Mouse (Mus musculus): Measurements from ENCODE around the gene Rps18. TPM values are rescaled to one million over a fixed set of nuclear protein-coding genes. Genes with fewer than 3 reads are reported as not detected.
"Not testable (repeated sequence)": the region's sequence is repeated elsewhere in the genome, so short reads cannot be mapped to it uniquely, and the experiment has no call there.

Rps18 gene
- total and polyA plus RNA-seq, 2 experiments from 2014 or later = 845 to 1,548 TPM

- DNase-seq (ENCODE audit: low spot score) (peak; percentile 96), ATAC-seq (ENCODE audit: insufficient read depth, low read depth) (peak; percentile 97)
- peaks cover 35% of the 10 kb centered on the region for H3K36me3 ChIP-seq (replicated peaks; ENCODE audit: control insufficient read depth, insufficient read depth, low read length)
- no peaks in the 10 kb centered on the region for H3K27me3 ChIP-seq (ENCODE audit: control insufficient read depth, insufficient read depth, low read length)
- H3K27ac ChIP-seq (ENCODE audit: low read depth) = peak within 1 kb of the TSS; percentile 96
- H3K4me3 ChIP-seq (ENCODE audit: low read depth, low read length) = peak within 1 kb of the TSS; percentile 93
- H3K4me1 ChIP-seq (ENCODE audit: control insufficient read depth, insufficient read depth) = peaks cover 8% of the 10 kb centered on the region
- WGBS = under 1% methylated on average over 68 of the region's 68 CpGs
- TF ChIP-seq CTCF (IDR thresholded peaks at IDR 0.05; ENCODE audit: low read depth) (no peak), EP300 (IDR thresholded peaks at IDR 0.05; ENCODE audit: low read depth) (peak; percentile 77; the same call in 1 of the 2 replicates)
- H3K9ac ChIP-seq (replicated peaks; ENCODE audit: low read depth, low read length) = peak within 1 kb of the TSS; percentile 84
- peak within 1 kb of the TSS; percentile 83 for H3K4me2 ChIP-seq (ENCODE audit: low read depth, low read length)
- no peaks in the 10 kb centered on the region for H3K9me3 ChIP-seq (replicated peaks; ENCODE audit: control insufficient read depth, low read length)
Measured at GRCm38 (mm10) chr17:33909077-33909868, 46.5 kb downstream of the Rps18 start, which contains the start of gene Daxx. Gene Daxx, plus strand, starts transcription at chr17:33909414.

DNA sequence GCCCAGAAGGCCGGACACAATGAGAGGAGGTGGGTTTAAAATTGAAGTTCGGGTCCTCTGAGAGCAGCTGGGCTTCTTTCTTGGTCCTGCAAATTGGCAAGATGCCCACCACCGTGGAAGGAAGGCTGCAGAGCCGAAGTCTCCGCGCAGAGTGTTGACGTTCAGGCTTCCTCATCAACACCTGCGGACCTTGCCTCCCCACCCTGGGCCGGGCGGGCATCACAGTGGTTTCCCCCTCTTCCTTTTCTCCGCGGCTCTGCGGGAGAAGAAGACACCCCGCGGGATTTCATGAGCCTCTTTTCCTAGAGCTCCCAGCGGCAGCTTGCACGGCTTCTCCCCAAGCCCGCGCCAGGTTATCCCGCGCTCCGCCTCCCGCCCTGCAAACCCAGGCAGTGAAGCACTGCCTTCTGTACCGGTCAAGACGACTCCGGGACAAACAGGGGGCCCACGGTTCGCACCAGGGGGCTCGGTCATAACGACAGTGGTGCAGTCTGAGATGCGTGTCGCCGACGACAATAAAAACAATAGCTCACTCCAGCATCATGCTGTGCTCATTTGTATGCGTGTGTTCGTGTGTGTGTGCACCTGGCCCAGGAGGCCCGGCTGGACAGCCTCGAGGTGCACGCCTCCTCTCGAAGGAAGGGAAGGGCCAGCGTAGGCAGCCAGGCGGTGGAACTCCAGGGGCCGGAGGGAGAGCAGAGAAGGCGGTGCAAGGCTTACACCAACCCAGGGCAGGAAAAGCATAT is 47.3 kb downstream of the Rps18 start:
- 1% methylated on average over 42 of the region's 44 CpGs for WGBS
- DNase-seq (ENCODE audit: low spot score) (no peak), ATAC-seq (ENCODE audit: insufficient read depth, low read depth) (peak; percentile 18)
- H3K4me2 ChIP-seq (ENCODE audit: low read depth, low read length) = peak overlapping the region; percentile 83
- no peaks in the 10 kb centered on the region for H3K27me3 ChIP-seq (ENCODE audit: control insufficient read depth, insufficient read depth, low read length)
- H3K4me1 ChIP-seq (ENCODE audit: control insufficient read depth, insufficient read depth) = peaks cover 8% of the 10 kb centered on the region
- peaks cover 28% of the 10 kb centered on the region for H3K36me3 ChIP-seq (replicated peaks; ENCODE audit: control insufficient read depth, insufficient read depth, low read length)
- H3K9ac ChIP-seq (replicated peaks; ENCODE audit: low read depth, low read length) = peak overlapping the region; percentile 58
- TF ChIP-seq EP300 (IDR thresholded peaks at IDR 0.05; ENCODE audit: low read depth) (no peak), CTCF (IDR thresholded peaks at IDR 0.05; ENCODE audit: low read depth) (no peak)
- H3K27ac ChIP-seq (ENCODE audit: low read depth) = peak overlapping the region; percentile 96
- peak overlapping the region; percentile 93 for H3K4me3 ChIP-seq (ENCODE audit: low read depth, low read length)
- H3K9me3 ChIP-seq (replicated peaks; ENCODE audit: control insufficient read depth, low read length) = no peaks in the 10 kb centered on the region

DNA sequence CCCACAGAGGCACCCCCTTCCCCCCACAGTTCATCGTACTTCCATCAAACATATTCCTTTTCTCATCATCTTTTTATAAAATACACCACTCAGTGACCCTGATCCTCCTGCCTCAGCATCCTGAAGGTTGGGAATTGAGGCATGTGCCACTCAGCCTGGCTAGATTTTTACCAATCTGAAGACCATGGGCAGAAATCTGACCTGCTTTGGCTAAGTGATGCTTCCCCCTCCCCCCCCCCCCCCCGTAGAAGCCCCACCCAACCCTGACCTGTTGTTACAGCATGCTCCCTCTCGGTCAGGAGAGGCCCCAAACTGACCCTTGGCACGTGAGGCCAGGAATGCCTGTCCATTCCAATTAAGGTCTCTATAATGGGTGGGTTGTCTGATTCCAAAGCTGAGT is 51.0 kb downstream of the Rps18 start, which contains the start of gene Platr17:
Gene Platr17 (plus strand): TSS at position 301 of the 400 bp plus-strand sequence.
- not testable (repeated sequence) for ATAC-seq (ENCODE audit: insufficient read depth, low read depth)

DNA sequence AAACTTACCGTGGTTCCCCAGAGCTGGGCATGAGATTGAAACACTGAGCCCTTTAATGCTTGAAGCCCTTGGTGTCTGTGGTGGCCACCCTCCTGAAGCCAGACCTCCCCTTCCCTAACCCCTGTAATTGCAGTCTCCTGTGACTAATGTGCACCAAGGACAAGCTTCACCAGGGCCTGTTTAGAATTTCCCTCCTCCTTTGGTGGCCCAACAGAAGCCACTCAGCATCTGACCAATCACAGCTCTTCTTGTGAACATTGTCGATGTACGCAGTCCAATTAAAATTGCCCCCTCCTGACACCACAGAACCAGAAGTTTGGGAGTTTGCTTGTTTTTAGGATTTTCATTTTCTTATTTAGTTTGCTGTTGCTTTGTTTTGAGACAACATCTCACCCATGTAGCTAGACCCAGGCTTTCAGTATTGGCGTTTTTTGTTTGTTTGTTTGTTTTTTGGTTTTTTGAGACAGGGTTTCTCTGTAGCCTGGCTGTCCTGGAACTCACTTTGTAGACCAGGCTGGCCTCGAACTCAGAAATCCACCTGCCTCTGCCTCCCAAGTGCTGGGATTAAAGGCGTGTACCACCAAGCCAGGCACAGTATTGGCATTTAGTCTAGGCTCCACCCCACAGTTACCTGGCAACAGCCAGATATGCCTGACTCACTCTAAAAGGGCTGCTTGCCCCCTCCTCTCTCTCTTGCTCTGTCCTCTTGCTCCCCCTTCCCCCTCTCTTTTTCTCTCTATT is 51.7 kb downstream of the Rps18 start:
- not testable (repeated sequence) for H3K4me2 ChIP-seq (ENCODE audit: low read depth, low read length); H3K9me3 ChIP-seq (replicated peaks; ENCODE audit: control insufficient read depth, low read length); H3K27ac ChIP-seq (ENCODE audit: low read depth); ATAC-seq (ENCODE audit: insufficient read depth, low read depth); H3K4me3 ChIP-seq (ENCODE audit: low read depth, low read length); H3K27me3 ChIP-seq (ENCODE audit: control insufficient read depth, insufficient read depth, low read length); H3K9ac ChIP-seq (replicated peaks; ENCODE audit: low read depth, low read length); H3K36me3 ChIP-seq (replicated peaks; ENCODE audit: control insufficient read depth, insufficient read depth, low read length); DNase-seq (ENCODE audit: low spot score); H3K4me1 ChIP-seq (ENCODE audit: control insufficient read depth, insufficient read depth)
- WGBS = 74% methylated on average over 6 of the region's 6 CpGs

More for the DNA sequence above, 51.0 kb downstream of the Rps18 start, which contains the start of gene Platr17:
- H3K27me3 ChIP-seq (ENCODE audit: control insufficient read depth, insufficient read depth, low read length); H3K9ac ChIP-seq (replicated peaks; ENCODE audit: low read depth, low read length); DNase-seq (ENCODE audit: low spot score); H3K4me3 ChIP-seq (ENCODE audit: low read depth, low read length); H3K27ac ChIP-seq (ENCODE audit: low read depth); H3K4me2 ChIP-seq (ENCODE audit: low read depth, low read length); H3K4me1 ChIP-seq (ENCODE audit: control insufficient read depth, insufficient read depth); H3K9me3 ChIP-seq (replicated peaks; ENCODE audit: control insufficient read depth, low read length); H3K36me3 ChIP-seq (replicated peaks; ENCODE audit: control insufficient read depth, insufficient read depth, low read length): not testable (repeated sequence)
- WGBS = 50% methylated on average over 3 of the region's 4 CpGs

DNA sequence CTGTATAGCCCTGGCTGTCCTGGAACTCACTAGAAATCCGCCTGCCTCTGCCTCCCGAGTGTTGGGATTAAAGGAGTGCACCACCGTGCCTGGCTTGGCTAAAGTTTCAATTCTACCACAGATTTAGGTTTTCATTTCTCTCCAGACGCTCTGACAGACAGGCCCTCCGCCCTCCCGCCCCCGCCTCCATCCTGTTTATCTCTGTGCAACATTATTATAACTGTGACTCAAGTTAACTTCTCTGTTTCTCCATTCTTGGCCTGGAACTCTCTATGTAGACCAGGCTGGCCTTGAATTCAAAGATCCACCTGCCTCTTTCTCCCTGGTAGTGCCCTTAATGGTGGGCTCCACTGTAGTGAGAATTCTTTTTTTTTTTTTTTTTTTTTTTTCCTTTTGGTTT is 53.3 kb downstream of the Rps18 start:
- no peak for TF ChIP-seq EP300 (IDR thresholded peaks at IDR 0.05; ENCODE audit: low read depth)
- H3K27ac ChIP-seq (ENCODE audit: low read depth) = no peak overlapping the region
- WGBS = 70% methylated on average over 7 of the region's 7 CpGs
- no peaks in the 10 kb centered on the region for H3K9me3 ChIP-seq (replicated peaks; ENCODE audit: control insufficient read depth, low read length)
- no peaks in the 10 kb centered on the region for H3K4me1 ChIP-seq (ENCODE audit: control insufficient read depth, insufficient read depth)
- H3K4me3 ChIP-seq (ENCODE audit: low read depth, low read length) = no peak overlapping the region
- no peak overlapping the region for H3K4me2 ChIP-seq (ENCODE audit: low read depth, low read length)
- H3K27me3 ChIP-seq (ENCODE audit: control insufficient read depth, insufficient read depth, low read length) = no peaks in the 10 kb centered on the region
- no peaks in the 10 kb centered on the region for H3K36me3 ChIP-seq (replicated peaks; ENCODE audit: control insufficient read depth, insufficient read depth, low read length)
- no peak for DNase-seq (ENCODE audit: low spot score)
- no peak overlapping the region for H3K9ac ChIP-seq (replicated peaks; ENCODE audit: low read depth, low read length)
- no peak for ATAC-seq (ENCODE audit: insufficient read depth, low read depth)

Measured in heart, postnatal 0 days (tissue).